Mouse (Mus musculus): ENCODE measurements around the gene Stra6l. TPM values are rescaled to one million over a fixed set of nuclear protein-coding genes. Genes with fewer than 3 reads are reported as not detected.

The Stra6l gene
- polyA plus RNA-seq, 1 experiment = 0.10 TPM

DNA sequence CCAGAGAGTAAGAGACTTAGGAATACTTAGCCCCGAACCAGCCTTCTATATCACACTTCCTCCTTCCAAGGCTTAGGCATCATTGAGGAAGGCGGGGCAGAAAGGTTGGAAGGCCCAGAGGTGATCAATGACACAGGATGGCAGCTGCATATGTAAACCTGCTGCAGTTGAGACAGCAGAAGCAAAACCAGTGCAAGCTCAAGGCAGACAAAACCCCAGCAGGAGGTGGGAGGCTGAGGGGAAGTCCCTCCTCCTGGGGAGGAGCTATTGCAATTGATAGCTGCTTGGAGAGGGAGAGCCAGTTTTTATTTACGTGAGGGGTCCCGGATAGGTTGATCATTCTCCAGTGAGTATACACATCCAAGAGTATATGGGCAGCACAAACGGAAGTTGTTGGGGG lies 15.0 kb upstream of the Stra6l start:
- no peak for DNase-seq (ENCODE audit: extremely low spot score in 1 of 2, low spot score in 1 of 2)

DNA sequence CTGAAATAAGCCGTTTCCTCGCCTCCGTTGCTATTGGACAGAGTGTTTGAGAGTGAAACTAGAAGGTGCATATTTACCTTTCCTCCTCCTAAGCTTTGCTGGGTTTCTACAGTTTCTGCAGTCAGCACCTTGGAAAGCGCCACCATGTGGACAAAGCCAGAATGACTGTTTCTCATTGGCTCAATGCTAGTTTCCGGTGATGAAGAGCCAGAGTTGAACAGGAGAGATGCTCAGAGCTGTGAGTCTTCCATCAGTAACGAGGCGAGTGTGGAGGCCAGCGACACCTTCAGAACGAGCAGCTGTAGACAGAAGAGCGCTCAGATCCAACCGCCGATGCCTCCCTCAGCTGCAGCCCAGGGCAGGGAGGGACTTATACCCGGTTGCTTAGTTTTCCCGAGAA lies 4.1 kb upstream of the Stra6l start:
- peak in 1 of 2 experiments; percentile 72 for DNase-seq (ENCODE audit: extremely low spot score in 1 of 2, low spot score in 1 of 2)

DNA sequence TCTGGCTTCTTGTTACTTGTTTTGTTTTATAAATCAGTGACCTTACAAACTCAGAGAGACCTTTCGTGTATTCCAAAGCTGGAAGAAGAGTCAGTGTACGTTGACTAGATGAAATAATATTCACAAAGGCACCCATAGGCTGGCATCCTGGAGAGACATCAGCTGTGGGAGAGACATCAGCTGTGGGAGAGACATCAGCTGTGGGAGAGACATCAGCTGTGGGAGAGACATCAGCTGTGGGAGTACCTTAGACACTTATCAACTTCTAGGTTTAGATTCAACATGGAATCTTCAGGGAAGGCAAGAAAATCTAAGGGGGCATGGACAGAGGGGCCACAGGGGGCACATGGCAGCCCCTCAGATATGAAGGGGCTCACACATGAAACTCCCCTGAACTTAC lies 2.2 kb upstream of the Stra6l start:
- no peak for DNase-seq (ENCODE audit: extremely low spot score in 1 of 2, low spot score in 1 of 2)

DNA sequence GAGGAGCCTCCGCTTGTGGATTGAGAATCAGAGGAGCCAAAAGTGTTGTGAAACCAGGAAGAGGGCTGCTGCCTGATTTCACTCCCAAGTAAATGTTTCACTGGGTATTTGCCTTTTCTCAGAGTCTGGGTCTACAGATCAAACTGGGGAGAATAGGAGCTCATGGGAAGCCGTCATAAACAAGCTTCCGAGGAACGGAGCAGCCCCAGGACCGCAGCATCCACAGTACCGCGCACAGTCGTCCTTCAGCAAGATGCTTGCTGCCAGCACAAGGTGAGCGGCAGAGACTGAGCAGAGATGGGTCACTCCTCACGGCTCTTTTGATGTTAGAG lies 327 bp downstream of the Stra6l start:
- no peak for DNase-seq (ENCODE audit: extremely low spot score in 1 of 2, low spot score in 1 of 2)

DNA sequence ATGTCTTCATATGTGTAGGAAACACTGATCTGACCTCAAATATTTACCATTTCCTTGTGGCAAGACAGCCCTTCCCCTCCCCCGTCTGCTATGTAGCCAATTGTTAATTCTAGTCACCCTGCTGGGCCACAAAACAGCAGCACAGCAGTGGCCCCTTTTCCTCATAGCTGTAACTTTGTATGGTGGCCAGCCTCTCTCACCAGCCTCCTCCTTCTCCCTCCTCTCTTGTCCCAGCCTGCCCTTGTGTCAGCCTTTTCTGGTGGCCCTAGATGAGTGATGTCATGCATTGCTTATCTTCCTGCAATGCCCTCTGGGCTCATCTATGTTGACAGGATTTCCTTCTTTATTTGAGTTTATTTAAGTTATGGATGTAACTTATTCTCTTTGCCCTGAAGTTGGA lies 955 bp downstream of the Stra6l start:
- DNase-seq (ENCODE audit: extremely low spot score in 1 of 2, low spot score in 1 of 2) = no peak

DNA sequence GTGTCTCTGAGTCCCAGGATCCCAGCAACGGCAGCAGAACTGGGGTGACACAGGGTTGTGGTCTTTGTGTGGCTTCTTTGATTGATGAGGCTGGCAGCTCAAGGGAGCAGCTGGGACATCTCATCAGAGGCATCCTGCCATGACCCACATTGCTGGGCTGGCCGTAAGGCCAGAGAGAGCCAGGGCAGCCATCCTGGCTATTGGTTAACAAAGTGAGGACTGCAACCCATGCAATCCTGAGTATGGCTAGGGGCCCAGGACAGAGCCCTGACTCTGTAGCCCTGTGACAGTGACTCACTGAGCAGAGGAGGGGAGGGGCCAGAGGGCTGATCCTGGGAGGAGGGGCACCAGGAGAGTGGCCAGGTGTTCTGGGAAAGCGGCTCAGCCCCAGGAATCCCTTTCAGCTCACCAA lies 3.2 kb downstream of the Stra6l start:
- DNase-seq (ENCODE audit: extremely low spot score in 1 of 2, low spot score in 1 of 2) = no peak

DNA sequence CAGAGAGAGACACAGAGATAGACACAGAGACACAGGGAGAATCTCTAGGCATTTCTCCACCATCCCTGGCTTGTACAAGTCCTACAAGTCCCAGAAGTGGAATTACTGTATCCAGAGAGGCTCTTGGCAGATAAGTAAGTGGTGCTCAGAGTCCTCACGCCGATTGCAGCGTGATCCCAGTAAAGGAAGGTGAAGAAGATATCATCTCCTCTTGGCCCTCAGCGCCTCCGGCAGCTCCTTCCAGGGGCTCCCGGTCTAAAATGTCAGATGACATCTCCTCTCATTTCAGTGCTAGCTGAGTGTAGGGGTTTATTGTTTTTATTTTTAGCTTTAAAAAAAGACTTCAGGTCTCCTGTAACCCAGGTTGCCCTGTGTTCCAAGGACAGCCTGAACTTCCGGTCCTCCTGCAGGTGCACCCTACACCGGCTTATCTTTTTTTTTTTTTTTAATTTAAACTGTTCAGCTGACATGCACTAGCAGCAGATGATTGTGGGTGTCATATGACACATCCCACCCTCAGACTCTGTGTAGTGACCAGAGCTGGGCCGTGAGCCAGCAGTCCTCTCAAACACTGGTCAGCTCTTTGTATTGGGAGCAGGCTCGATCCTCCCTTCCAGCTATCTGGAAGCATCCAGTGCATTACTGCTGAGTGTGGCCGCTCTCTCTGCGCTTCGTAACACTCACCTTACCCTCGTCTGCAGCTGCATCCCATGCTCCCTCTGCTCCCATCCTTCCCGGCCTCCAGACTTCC lies 5.2 kb downstream of the Stra6l start:
- no peak for DNase-seq (ENCODE audit: extremely low spot score in 1 of 2, low spot score in 1 of 2)

DNA sequence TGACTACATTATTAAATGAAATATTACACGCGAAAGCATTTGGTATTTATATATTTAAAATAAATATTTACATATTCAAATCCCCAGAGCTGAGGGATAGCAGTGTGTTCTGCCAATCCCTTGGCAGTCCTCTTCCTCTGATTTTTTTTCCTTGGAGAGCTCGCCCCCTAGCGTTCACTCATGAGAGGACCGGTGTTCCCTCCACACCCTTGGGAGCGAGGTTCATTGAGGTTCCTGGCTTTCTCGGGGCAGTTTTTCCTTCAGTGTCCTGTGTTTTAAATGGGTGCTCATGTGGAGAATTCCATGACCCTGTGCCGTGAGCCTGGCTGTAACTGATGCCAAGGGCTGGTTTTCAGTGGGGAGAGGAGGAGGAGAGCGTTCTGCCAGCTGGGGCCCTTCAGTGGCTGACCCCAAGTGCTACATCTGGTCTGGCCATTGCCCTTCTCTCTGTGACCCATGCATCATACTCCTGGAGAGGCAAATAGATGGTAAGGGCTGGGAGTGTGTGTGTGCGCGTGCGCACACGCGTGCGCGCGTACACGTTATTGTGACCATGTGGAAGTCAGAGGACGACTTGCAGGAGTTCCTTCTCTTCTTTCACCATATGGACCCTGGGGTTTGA lies 7.5 kb downstream of the Stra6l start:
- peak; percentile 19 to 91 for DNase-seq (ENCODE audit: extremely low spot score in 1 of 2, low spot score in 1 of 2)

DNA sequence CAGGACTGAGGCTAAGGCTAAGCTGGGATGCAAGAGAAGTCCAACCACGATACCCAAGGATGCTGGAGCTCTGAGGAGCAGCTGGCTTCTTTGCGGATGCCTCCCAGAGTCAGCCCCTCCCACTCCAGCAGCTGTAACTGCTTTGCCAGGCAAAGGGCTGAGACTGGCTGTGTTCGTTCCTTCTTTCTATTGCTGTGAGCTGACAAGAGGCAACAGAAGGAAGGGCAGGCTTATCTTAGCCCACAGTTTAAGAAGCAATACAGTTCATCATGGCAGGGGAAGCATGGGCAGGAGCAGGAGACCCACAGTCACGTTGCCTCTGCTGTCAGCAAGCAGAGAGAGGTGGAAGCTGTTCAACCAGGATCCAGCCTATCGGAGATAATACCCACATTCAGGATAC lies 12.7 kb downstream of the Stra6l start:
- peak in 1 of 2 experiments; percentile 5 for DNase-seq (ENCODE audit: extremely low spot score in 1 of 2, low spot score in 1 of 2)

DNA sequence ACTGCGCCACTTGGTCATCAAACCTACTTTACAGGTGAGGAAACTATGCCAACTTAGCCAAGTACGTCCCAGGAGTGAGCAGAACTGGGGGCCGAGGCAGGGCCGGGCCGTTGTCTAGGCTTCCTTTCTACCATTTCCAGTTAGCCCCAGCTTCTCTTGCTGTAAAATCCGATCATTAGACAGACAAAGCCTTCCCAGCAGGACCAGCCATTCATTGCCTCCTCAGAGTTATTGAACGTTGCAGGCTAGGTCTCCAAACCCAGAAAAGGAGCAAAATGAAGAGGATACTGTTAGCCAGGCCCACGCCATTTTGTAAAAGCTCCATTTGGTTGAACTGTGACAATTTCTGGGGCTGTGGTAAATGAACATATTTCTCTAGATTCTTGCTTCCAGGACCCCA lies 19.0 kb downstream of the Stra6l start:
- DNase-seq (ENCODE audit: extremely low spot score in 1 of 2, low spot score in 1 of 2) = no peak

DNA sequence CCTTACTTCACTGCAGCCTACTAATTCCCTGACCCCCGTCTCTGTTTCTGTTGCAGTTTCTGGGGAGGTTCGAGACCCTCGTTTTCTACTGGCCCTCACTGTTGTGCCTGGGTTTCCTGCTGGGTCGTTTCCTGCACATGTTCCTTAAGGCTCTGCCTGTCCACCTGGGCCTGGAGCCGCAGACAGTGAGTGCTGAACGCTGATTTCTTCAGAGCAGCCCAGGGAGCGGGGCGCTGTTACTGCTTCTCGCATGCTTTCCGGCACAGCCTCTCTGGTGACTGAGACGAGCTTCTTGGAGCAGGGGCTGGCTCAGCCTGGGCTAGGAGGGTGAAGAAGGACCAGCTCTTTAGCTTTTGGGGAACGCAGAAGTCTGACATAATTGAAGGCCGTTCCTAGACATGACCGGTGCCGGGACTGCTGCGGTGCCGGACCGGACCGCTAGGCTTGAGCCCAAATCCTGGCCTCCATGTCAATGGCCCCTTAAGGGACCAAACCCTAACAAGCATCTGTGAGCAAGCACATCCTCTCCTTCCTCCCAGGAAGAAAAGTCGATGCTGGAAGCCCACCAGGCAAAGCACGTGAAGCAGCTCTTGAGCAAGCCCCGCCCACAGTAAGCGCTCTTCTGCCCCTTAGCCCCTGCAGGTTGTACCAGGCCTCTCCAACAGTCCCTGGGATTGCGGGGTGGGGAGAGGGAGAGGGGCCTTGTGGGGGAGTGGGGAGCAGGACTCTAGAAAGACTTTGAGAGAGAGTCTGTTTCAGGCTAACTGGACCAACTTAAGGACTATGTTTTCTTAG lies 20.8 kb downstream of the Stra6l start:
- no peak for DNase-seq (ENCODE audit: extremely low spot score in 1 of 2, low spot score in 1 of 2)

DNA sequence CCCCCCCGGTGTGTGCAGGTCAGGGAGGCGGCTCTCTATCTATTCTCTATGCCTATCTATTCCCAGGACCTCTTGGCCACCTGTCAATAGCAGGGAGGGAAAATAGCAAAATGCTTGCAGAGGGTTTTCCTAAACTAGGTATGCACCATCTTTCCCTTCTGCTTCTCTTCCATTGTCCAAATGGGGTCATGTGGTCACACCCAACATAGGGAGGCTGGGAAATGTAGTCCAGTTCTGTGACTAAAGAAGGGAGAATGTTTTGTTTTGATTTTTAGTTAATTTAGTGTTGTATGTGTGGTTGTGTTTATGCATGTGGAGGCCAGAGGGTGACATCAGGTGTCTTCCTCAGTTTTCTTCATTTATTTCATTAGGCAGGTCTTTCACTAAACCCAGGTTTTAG lies 23.7 kb downstream of the Stra6l start:
- no peak for DNase-seq (ENCODE audit: extremely low spot score in 1 of 2, low spot score in 1 of 2)

DNA sequence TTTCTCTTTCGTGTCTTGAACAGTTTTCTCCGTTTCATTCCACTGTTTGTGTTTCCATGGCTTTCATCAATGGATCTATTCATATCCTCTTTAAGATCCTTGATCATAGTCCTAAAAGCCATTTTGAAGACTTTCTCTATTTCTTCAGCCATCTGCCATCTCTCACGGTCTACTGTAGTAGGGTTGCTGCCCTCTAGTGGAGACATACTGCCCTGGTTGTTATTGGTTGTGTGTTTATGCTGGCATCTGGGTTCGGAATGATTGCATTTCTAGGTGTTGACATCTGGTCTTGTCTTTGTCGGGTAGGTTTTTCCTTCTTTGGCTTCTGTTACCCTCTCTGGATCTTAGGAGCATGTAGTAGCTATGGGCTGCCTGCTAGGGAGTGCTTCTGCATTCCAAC lies 30.5 kb downstream of the Stra6l start:
- DNase-seq (ENCODE audit: extremely low spot score in 1 of 2, low spot score in 1 of 2) = peak in 1 of 2 experiments; percentile 82

DNA sequence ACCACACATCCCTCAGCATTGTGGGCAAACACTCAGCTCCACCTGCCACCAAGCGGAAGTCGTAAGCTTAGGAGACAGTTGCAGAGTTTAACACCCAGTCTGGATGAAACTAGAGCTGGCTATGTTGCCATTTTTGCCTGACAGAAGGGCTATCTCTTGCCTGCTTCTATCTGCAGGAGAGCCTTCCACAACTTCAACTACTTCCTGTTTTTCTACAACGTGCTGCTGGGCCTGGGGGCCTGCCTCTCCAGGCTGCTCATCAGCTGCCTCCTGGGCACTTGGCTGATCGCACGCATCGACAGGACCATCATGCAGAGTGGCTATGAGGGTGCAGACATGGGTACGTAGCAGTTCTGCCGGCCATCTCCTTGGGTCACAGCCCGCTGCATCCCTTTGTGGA lies 34.1 kb downstream of the Stra6l start:
- DNase-seq (ENCODE audit: extremely low spot score in 1 of 2, low spot score in 1 of 2) = no peak

DNA sequence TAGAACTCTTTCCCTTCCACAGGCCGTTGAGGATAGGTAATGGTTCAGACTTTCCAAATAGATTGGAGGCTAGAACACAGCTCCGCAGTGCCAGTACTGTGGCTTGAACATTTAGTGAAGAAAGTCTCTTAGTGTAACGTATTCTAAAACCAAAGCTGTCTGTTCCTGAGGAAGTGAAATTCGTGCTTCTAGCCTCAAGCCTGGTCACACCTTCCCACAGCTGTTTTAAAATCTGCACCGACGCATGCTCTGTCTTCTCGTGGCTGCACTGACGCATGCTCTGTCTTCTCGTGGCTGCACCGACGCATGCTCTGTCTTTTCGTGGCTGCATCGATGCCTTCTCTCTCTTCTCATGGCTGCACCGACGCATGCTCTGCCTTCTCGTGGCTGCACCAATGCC lies 34.8 kb downstream of the Stra6l start:
- DNase-seq (ENCODE audit: extremely low spot score in 1 of 2, low spot score in 1 of 2) = no peak

DNA sequence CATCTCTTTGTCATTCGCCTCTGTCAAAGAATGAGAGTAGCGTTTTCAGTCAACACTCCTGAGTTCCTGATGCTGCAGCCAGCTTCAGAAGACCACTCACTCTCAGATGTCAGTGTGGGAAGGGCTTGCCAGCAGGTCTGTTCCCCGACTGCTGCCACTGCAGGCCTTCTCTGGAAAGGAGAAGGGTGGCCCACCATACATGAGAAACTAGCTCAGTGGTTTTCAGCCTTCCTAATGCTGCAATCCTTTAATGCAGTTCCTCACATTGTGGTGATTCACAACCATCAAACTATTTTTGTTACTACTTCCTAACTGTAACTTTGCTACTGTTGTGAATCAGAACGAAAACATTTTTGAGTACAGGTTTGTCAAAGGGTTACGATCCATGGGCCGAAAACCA lies 41.0 kb downstream of the Stra6l start:
- DNase-seq (ENCODE audit: extremely low spot score in 1 of 2, low spot score in 1 of 2) = no peak

DNA sequence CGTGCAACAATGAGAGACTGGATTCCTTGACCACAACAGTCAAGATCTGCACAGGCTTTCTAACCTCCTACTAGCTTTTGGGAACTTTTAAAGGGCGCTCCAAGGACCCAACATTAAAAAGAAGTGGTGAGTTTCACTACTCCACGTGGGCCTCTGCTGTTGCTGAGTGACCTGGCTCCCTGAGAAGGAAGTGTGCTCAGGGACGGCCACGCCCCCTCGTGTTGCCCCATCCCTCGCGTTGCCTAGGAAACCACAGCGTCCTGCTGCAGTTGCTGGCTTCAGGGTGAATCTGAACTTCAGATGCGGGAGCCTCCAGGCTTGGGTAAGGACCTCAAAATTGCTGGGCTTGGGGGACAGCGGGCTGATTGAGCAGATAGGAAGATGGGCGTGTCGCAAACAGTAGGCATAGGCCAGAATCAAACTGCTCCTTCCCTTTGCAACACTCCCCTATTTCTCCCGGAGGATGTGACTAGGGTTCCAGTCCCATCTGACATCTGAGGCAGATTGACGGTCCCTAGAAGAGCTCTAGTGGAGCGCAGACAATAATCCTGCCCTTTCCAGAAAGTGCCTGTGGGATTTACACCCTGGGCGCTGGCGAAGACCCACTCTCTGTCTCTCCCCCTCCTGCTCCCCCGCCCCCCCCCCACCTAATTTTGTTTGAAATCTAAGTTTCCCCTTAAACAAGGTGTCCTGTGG lies 41.8 kb downstream of the Stra6l start, which contains the start of gene Ccdc180:
Gene Ccdc180, plus strand, starts transcription at position 238 of the 696 bp plus-strand sequence.
- DNase-seq (ENCODE audit: extremely low spot score in 1 of 2, low spot score in 1 of 2) = peak in 1 of 2 experiments; percentile 24

DNA sequence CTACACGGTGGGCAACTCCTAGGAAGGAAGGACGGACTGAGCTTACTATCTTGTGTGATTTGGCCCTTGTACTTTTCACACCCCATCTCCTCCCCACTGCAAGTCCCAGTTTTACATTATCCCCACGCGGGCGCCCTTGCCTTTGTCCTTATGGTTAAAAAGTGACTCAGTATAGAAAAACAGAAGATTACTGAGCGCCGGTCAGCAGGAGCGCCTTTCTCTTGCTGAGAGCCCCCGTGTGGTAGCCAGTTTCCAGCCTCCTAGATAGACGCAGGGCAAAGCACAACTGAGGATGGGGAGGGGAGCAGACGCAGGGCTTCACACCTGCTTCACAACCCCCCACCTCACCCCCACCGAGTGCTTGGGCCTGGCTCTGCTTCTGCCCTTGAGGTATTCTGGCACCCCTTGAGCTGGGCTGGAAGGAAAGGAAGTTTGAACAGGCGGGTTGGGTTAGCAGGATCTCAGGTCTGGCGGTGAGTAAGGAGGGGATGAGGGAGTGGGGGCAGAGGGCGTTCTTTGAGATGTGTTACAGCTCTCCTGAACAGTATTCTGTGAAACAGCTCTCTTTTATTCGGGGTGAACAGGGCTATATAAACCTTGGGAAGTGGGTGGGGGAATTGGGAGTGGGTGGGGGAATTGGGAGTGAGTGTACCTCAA lies 48.1 kb downstream of the Stra6l start:
- DNase-seq (ENCODE audit: extremely low spot score in 1 of 2, low spot score in 1 of 2) = no peak

DNA sequence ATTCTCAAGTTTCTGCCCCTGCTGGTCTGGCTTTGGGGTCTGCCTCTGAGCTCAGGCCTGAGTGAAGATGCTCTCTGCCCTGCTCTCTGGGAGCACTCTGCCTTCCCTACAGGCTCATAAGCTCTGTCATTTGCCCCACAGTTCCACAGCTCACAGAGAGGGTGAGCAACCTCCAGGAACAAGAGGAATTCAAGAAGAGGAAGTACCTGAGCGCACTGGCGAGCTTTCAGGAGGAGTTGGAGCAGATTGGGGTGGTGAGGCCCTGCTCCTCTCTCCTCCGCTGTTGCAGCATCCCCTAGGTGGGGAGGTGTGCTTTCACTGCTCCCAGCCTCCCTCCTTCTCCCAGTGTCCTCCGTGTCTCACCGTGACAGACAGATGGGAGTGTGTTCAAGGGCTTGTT lies 49.9 kb downstream of the Stra6l start:
- DNase-seq (ENCODE audit: extremely low spot score in 1 of 2, low spot score in 1 of 2) = no peak

DNA sequence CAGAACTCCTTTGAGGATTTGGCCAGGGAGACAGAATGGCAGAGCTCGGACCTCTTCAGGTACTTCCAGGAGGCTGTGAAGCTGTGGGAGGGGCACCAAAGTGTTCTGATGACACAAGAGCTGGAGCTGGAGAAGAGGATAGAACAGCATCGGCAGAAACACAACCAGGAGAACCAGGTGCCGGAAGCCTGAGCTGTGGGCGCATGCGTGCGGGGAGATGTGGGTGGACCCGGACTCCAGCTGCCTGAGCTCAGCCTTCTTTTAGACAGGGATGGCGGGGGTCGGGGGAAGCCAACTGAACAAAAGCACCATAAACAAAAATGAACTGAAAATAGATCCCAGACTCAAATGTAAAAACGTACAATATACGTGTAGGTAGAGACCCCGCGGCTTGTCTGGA lies 60.8 kb downstream of the Stra6l start:
- peak in 1 of 2 experiments; percentile 65 for DNase-seq (ENCODE audit: extremely low spot score in 1 of 2, low spot score in 1 of 2)

DNA sequence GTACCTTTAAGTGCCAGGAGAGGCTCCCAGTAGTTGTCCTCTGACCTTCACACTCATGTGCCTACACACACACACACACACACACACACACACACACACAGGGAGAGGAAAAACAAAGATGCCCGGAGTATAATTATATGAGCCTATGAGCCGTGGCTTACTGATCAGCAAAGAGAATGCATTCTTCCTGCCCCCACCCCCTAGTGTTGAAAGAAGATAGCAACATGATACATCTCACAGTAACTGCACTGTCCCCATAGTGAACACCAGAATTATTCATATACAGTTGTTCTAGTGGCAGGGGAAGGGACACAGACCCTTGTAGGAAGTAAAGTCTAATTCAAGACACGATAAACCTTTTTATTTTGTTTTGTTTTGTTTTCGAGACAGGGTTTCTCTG lies 61.5 kb downstream of the Stra6l start:
- no peak for DNase-seq (ENCODE audit: extremely low spot score in 1 of 2, low spot score in 1 of 2)

All from frontal cortex, adult 2 months (tissue).